Mouse (Mus musculus) thymus, postnatal 25 days (tissue): ENCODE measurements at regions not wholly inside any gene's neighbourhood (a gene's known extent, or its start where the extent isn't known, plus 50 kb on each side); places are given as distances from the start of the nearest gene placed in this dataset.

Experiments
- DNase-seq: peaks from one replicate; pipeline ENCODE4 v3.0.0; 2022

DNA sequence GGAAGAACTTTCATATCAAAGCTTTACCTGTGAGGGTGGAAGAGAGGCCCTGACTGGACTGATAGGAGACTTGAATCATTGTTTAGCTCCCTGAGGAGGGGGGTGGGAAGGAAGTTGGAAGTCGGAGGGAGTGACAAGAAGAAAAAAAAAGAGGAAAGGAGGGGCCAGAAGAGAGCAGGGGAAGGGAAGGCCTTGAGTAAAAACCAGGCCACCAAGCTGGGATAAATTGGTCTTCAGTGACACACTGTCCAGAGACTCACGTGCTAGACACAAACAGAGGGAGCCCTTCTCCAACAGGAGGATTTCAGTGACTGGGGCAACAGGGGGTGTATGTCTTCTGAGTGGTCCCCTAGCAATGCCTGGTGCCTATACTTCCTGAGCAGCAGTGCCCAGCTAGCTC is 172.9 kb downstream of the Dact1 start:
- DNase-seq: no peak

DNA sequence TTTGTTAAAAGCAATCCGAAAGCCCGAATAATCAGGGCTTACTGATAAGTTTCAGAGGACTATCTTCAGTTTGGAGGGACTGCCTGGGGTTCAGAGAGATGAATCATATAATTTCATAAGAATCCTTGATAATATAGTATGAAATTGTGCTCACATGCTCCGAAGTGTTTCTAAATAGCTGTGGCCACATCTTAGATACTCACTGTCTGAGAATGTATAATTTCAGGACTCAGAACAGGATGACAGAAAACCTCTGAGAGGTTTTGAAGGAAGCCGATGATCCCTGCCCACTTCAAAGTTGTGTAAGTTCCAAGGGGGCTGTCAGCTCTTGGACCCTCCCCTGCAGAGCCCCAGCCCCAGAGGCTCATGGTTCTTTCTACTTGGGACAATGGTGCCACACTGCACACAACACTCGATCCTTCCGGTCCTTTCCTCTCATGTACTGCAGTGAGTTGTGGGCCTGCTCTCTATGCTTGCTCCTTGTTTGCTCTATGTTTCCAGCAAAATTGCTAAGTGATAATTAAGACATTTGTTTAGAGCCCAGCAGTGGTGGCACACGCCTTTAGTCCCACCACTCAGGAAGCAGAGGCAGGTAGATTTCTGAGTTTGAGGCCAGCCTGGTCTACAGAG is 174.0 kb downstream of the Dact1 start:
- no peak for DNase-seq

DNA sequence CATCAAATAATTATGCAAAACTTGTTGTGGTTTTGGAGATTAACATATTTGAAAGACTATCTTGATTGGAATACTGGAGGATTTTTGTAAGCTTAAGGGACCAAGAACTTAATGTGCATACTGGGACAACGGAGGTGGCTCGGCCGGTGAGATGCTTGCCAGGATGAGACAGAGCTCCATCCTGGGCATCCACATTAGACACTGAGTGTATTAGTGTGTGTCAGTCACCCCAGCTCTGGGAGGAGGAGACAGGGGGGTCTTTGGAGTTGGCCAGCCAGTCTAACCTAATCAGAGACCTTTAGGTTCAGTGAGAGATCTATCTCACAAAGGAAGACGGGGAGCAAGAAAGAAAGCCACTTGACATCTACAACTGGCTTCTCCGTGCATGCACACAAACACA is 174.6 kb downstream of the Dact1 start:
- DNase-seq: no peak

DNA sequence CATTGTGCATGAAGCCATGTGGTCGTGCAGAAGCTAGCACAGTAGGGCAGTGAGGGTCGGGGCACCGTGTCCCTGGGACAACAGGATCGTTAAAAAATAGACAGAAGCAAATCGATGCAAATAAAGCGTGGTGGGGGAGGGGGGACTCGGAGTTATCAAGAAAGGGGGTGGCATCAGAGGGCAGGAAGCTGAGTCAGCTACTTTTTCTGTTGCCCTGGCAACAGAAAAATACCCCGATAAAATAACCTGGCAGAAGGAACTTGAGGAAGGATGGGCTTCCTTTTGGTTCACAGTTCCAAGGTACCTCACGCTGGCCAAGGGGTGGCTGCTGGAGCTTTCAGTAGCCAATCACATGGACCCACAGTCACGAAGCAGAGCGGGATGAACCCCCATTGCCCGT is 176.4 kb downstream of the Dact1 start:
- no peak for DNase-seq

DNA sequence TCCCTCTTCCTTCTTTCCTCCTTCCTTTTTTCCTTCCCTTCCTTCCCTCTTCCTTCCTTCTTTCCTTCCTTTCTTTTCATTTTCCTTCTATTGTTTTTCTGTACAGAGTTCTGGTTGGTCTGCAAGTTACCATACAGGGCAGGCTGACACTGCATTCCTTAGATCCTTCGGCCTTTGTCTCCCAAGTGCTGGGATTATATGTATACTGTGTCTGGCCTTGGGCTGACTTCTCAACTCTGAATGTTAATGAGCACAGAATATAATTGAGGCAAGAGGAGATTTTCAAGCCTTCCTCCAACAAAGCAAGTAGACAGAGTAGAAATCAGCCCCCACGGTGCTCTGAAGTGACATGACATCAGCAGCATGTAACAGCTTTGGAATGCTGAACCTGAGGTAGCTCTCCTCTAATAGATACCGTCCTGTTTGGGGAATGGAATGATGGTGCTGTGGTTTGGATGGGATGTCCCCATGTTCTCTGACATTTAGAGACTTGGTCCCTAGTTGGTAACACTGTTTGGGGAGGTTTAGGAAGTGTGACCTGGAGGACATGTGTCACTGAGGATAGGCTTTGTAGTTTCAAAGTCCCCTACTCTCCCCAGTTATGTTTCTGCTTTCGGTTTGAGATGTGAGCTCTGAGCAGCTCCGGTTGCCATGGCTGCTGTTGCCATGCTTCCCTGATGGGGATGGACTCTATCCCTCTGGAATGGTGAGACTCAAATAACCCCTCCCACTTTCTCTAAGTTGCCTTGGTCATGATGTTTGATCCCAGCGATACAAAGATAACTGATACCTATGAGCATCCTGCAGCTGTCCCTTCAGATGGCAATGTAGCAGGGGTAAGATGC is 178.1 kb downstream of the Dact1 start:
- DNase-seq: no peak

DNA sequence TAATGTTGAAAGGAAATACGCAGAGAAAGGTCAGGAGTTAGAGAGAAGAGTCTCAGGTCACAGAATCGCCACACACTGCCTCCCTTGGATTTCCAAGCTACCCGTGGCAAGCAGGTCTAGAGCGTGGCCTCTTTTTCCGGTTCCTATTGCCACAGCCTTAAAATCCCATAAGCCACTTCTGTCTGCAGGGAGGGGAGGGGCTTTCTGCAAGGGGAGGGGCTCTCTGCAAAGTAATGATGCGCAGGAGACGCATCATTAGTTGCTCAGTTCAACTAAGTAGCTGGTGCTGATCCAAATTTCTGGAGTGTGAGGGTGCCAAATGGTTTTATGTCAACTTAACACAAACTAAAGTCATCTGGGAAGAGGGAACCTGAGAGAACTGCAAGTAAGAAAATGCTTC is 179.6 kb downstream of the Dact1 start:
- no peak for DNase-seq

DNA sequence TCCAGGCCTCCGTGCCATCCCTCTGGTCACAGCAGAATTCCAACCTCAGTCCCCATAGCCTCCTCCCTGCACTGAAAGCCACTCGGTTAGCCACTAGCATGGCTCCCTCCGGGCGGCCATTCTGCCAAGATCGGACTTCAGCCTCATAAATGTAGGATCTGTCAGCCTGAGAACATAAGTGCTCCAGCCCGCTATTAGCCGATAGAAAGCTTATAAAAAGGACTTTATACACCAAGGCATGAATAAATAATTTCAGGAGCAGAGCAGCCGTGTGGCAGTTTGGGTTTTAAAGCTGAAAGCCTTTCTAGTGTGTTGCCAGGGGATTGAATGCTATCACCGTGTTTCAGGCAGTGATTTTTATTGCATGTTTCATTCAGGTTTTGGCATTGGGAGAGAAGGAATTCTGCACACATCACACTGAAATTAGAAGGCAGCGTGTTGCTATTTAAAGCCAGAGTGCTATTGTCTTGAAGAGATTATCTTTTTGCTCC is 185.2 kb downstream of the Dact1 start:
- DNase-seq: no peak

DNA sequence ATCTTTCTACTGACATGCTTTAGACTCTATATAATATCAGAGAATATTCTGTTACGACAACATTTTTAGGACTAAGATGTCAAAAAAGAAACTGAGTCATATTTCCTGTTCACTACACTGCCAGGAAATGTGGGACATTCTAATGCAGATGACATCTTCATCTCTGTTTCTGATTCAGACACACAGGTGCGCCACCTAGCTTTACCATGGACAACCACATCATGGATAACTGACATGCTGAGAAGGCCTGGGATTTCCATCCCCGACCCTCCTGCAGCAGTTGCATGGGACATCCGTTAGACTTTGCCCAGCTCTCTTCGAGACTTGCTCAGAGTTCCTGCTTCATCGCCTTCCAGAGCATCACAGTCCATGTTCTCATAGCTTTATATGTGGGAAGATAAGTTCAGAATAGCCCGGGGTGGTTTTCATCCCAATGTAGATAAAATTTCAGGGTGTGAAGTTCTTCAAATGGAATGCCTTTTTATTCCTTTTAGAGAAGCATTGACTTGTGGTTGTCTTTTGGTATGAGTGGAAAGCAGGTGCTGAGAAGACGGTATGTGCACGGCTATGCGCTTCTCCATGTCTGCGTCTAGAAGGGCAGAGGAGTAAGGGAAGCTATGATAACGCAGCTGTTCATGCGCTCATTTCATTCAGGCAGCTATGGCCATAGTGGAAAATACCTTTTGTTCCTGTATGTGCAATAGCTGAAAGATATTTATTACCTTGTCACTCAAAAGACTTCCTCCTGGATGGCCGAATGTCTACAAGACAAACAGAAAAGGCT is 188.8 kb downstream of the Dact1 start:
- DNase-seq: no peak

DNA sequence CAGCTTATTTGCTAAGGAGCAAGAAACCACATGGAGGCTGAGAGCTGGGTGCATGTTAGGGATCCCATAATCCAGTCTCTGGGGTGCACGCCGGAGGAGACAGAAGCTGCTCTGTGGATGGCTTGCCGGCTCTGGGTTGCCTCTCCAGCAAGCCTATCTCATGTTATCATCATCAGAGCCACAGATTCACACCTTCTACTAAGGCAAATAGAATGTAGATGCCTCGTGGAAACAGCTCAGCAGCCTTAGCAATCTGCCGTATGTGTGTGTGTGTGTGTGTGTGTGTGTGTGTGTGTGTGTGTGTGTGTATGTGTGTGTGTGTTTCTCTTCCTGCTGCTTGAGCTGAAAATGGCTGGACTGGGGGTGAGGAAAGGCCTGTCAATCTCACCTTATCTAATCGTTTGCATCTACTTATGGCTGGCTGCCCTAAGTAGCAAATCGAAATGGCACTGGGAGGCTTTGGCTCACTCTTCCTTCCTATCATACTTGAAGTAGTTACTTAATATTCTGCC is 191.7 kb downstream of the Dact1 start:
- no peak for DNase-seq

DNA sequence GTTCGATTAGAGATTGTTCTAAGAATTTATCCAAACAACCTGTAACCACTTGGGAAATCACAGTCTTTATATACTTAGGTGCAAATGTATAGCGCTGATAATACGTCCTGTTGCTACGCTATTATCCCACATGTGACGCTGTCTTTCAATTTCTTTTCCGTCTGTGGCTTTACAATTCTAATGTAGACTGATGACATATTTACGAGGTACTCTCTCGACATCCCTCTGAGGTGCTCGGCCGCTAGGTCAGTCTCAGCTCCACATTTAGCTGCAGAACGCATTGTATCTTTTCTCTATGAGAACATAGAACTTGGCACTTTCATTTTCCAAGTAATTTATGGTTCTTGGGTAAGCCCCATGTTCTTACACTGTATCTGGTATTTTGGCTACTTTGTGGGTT is 193.6 kb downstream of the Dact1 start:
- DNase-seq: no peak

DNA sequence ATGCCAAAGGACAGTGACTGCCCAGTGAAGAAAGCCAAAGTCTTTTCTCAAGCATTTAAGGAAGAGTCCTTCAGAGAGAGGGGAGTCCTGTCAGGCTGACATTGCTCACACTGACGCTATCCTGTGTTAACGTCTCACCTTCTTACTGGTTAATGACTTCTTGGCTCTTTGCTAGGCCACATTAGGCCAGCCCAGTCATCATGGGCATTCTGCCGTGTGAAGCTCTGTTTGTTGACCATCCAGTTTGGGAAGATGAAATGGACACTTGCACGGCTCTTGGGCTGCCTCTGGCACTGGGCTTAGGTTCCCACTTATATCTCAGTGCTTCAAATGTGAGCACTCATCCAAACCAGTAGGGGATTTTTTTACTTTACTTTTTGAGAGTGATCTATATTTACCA is 196.5 kb downstream of the Dact1 start:
- DNase-seq: no peak

DNA sequence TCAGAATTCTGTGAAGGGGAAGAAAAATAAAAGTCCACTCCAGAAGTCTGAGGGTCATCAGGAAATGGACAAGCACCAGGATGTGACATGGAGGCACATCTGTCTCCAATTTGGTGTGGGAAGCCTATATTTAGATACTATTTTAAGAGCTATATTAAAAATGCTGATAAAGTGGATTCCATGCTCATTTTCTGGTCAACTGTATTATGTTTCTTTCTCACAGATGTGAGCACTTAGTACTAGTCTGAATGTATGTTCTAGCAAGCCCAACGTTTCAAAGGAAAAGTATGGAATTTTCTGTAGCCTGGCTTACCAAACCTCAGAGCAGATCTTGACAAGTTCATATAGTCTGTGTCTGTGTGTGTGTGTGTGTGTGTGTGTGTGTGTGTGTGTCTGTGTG is 197.0 kb downstream of the Dact1 start:
- DNase-seq: no peak

DNA sequence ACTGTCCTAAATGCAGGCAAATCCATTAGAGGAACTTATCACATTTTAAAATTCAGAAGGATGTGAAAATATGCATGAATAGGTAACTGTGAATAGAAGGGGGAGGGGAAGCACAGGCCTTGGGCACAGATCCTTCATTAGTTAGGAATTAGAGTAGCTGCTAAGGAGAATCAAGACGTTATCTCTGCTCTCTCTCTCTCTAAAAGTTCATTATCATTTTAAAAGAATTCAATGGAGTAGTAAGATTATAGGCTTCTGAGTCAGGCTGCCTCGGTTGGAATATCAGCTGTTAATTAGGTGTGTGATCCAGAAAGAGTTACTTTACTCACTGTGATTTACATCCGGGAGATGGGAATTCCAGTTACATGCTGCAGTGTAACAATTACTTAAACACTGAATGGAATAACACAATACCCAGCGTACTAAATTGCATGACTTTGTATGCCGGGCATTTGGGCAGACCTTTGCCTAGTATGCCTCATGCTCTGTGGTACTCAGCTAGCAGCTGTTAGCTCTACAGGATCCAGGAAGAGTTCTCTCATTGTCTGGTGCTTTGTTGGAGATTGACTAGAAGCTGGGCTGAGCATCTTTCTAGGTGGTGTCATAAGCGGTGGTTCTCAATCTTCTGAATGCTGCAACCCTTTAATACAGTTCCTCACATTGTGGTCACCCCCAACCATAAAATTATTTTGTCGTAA is 203.4 kb downstream of the Dact1 start:
- no peak for DNase-seq

DNA sequence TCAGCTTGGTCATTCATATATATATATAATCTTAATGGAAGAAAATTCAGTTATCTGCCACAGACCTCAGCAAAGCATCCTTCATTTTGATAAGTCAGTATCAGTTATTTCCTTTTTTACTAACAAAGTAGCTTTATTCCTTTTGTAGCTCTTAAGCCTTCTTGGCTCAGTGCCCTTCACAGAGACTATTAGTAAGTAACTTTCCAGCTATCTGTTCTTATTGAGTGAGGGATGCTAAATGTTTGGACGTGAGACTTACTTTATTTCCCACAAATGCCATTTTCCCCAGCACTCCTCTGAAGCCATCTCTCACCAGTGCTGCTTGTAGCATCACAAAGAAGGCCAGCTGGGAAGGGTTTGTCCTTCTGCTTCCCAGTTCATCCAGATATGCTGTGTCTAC is 209.8 kb downstream of the Dact1 start:
- no peak for DNase-seq

DNA sequence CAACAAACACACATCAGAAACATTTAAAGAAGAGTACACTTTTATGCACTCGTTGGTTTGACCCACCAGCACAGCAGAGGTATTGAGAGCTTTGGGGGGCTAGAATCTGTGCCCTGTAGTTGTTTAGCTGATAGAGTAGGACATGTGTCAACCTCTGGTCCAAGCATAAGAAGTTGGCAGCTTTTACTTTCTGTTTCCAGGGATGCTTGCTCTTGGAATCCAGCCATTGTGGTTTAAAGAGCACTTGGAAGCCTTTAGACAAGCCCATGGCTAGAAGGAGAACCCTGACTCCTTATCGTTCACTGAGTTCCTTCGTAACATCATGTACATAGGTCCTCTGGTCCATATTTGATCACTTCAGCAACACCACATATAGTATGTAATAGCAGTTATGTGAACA is 212.3 kb downstream of the Dact1 start:
- DNase-seq: no peak

DNA sequence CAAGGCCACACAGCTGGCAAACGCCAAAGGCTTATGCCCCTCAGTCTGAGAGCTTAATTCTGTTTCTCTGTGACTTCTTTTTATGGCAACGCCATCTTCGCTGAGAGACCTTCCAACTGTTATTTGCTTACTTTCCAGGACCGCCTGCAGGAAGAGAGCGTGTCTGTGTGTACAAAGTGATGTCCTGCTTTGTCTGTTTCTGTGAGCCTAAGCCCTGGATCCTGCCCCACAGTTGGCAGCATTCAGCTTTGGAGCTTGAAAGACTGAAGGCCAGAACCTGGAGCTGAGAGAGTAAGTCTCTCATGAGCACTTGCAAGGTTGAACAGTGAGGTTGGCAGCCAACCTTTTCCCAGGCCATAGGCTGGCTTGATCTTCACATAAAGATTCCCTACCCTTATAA is 212.8 kb downstream of the Dact1 start:
- DNase-seq: no peak

DNA sequence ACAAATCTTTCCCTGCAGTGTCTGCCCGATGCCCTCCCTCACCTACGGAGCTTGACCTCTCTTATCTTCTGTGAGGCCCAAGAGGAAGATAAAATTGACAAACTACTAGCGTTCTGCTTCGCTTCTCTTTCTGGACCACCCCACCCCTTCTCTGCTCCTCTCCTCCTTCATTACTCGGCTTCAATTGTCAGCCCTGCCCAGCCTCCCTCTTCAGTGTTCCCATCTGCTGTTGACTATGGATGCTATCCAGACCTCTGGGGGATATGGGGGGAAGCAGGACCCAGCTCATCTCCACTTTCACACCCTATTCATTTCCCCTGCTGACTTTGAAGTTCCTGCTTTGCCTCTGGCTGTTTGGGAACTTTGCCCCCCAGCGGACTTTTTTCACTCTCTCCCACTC is 214.5 kb downstream of the Dact1 start:
- DNase-seq: no peak

DNA sequence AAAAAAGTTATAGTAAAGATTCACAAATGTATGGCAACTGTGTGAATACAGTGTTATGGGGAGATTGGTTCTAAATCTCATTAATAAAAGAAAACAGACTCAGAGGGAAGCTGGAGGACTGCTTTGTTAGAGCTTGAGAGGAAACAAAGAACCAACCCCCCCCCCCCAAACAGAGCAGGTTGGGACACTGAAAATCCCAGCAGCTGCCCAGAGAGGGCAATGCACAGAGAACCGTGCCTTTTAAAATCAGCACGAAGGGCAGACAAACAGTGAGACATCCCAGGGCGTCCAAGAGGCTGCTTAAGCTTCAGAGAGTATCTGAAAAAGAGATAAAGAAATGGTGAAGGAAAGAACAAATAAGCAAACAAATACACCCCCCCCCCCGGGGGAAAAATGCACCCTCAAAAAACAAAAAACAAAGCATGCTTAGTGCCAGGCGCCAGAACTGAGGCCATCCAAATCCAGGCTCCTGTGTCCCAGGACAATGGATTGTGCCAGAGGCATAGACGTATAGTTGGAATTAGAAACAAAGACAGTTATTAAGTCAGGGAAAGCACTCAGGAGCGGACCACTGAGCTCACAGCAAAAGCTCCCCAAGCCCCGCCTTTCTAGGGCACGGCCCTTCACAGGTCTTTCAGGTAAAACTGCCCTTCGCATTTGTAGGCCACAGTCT is 215.7 kb downstream of the Dact1 start:
- no peak for DNase-seq

DNA sequence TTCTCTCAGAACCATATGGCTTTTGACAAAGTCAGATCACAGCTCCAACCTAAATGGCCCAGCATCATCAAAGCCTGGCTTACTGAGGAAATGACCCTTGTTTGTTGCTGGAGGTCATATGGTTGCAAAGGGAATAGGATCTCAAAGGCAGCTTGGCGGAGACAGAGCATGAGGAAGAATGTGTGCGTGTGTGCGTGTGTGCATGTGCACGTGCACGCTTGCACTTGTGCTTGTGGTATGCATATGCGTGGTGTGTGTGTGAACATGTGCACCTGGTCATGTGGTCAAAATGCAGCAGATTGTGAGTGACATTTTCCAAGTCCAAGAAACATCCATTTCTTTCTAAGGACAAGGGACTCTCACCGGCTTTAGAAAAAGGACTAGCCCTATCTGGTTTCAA is 216.9 kb downstream of the Dact1 start:
- DNase-seq: no peak

DNA sequence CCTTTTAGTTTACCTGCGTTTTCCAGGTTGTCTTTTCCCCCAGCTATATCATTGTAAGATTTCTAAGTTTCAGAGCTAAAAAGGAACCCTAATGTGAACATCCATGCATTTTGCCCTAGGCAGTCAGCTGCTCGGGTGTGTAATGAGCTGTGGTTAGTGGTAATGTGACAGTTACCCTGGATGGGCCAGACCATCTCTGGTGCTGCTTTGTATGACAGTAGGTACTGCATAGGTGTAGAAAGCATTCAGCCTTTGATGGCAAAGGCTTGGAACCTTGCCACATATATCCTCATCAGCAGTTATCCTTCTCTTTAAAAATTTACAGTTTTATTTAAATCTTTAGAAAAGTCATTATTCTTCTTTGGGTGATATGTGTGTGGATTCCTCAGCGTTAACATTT is 222.5 kb downstream of the Dact1 start:
- no peak for DNase-seq

DNA sequence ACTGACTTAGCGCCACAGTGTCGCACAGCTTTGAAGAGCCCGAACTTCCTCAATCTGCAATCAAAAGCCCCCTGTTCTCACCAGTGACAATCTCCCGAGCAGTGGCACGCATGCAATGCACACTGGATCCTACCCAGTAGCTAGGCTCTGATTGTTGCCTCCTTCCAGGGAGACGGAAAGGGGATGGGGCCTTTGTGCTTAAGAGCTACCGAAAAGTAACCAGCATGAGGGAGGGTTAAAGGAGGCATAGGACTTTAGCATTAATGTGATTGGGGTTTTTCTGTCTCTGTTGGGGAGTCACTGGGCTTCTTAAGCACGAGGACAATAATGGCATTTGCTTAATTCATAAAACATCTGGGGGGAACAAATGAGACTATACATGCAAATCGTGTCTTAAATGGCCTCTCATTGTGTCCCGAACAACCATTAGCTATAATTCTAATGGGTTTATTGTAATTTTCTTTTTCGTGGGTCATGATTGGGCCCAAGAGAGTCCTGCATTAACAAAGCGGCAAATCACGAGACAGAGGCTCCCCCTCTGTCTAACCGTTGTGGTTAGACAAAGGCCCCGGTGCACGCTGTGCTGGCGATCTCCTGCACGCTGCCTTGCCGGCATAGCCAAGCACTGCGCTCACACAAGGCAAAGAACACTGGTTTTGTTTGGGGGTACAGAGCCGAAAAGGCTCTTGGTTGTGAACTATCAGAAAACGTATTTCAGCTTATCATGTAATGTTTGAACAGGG is 223.2 kb downstream of the Dact1 start:
- no peak for DNase-seq

DNA sequence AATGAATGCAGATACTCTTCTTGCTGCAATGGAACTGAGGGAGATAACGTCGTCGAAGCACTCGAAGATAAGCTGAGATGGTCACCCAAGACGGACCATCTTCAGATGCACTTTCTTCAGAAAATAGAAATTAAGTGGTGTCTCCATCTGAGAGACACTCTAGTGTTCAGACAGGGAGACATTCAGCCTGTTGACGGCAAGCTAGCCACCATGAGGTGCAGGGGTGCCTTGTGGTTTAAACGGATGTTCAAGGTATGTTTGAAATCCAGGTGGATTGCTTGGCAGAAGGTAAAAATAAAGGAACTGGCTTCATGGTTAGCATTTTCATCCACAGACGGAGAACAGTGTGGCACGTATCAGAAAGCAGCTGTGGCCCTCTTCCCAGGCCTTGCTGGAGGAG is 224.0 kb downstream of the Dact1 start:
- no peak for DNase-seq
